Mouse (Mus musculus): ENCODE measurements around the gene Rab5c. TPM values are rescaled to one million over a fixed set of nuclear protein-coding genes. Genes with fewer than 3 reads are reported as not detected.

Gene Rab5c
- total and polyA plus RNA-seq, 3 experiments, result 121 to 156 (median 150) TPM

DNA sequence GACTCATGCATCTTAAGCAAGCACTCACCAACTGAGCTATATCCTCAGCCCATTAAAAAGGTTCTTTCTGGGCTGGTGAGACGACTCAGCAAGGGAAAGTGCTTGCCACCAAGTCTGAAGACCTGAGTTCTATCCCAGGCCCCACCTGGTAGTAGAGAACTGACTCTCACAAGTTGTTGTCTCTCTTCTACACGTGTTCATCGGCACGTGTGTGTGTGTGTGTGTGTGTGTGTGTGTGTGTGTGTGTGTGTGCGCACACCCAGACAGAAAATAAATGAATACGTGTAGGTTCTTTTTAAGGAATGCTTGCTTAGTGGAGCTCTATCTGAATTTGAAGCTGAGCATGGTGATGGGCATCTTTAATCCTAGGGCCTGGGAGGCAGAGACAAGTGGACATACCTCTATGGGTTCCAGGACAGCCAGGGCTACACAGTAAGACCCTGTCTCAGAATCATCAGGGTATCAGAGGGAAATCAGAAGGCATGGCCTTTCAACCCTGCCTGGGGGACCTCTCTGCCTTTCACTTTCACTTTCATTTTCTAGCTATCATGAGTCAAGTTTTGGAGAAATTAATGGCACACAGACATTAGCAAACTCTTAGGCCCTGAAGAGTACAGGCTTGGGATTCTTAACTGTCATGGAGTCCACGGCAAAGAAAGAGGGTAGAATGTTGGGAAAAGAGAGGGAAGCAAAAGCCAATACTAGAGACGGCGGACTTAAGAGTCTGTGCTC is 2.7 kb downstream of the Rab5c start (continued):
- TF ChIP-seq KAT2A (IDR thresholded peaks at IDR 0.05; ENCODE audit: insufficient replicate concordance, low read length), result 0 out of 2 replicates have a peak, but pooled peaks have one; percentile 11
- no peak for TF ChIP-seq NELFE (IDR thresholded peaks at IDR 0.05; ENCODE audit: low read depth, low read length)
- TF ChIP-seq MEF2A (IDR thresholded peaks at IDR 0.05; ENCODE audit: borderline replicate concordance, low read depth, low read length), result no peak
- TF ChIP-seq ZMIZ1 (IDR thresholded peaks at IDR 0.05; ENCODE audit: low read depth, low read length), result 0 out of 2 replicates have a peak, but pooled peaks have one; percentile 10
- no peak for TF ChIP-seq POLR2A (IDR thresholded peaks at IDR 0.05; ENCODE audit: low read depth, low read length)
- no peak for TF ChIP-seq ZKSCAN1 (IDR thresholded peaks at IDR 0.05; ENCODE audit: borderline replicate concordance, low read depth, low read length)
- peak; percentile 45; the same call in 1 of the 2 replicates for TF ChIP-seq TCF12 (IDR thresholded peaks at IDR 0.05; ENCODE audit: low read depth, low read length)
- TF ChIP-seq CHD1 (IDR thresholded peaks at IDR 0.05; ENCODE audit: low read depth, low read length), result no peak
- no peak for TF ChIP-seq JUND (conservative IDR thresholded peaks at IDR 0.05; ENCODE audit: low read depth, low read length)
- no peak for TF ChIP-seq CTCF (conservative IDR thresholded peaks at IDR 0.05 in 1 of 2, IDR thresholded peaks at IDR 0.05 in 1 of 2; ENCODE audit: low read depth in 2 of 2, low read length in 2 of 2)
- no peak for TF ChIP-seq CHD2 (IDR thresholded peaks at IDR 0.05; ENCODE audit: low read length)
- 0 out of 2 replicates have a peak, but pooled peaks have one; percentile 49 for TF ChIP-seq MAZ (IDR thresholded peaks at IDR 0.05; ENCODE audit: low read depth, low read length)
- peak; percentile 60; the same call in 1 of the 2 replicates for TF ChIP-seq POLR2AphosphoS2 (IDR thresholded peaks at IDR 0.05; ENCODE audit: low read depth, low read length)
- TF ChIP-seq IRF4 (IDR thresholded peaks at IDR 0.05; ENCODE audit: low read depth, low read length), result peak; percentile 83; the same call in 1 of the 2 replicates
- no peak for TF ChIP-seq USF1 (IDR thresholded peaks at IDR 0.05; ENCODE audit: low read depth, low read length)
- no peak for TF ChIP-seq ELF1 (IDR thresholded peaks at IDR 0.05; ENCODE audit: low read depth, low read length)
- peak; percentile 54; the same call in 1 of the 2 replicates for TF ChIP-seq SIN3A (IDR thresholded peaks at IDR 0.05; ENCODE audit: low read length)
- peak; percentile 78; the same call in 1 of the 2 replicates for TF ChIP-seq MAX (IDR thresholded peaks at IDR 0.05; ENCODE audit: low read length)
- no peak for TF ChIP-seq USF2 (conservative IDR thresholded peaks at IDR 0.05; ENCODE audit: low read depth, low read length)
- no peak for TF ChIP-seq ZC3H11A (IDR thresholded peaks at IDR 0.05; ENCODE audit: low read depth, low read length)

DNA sequence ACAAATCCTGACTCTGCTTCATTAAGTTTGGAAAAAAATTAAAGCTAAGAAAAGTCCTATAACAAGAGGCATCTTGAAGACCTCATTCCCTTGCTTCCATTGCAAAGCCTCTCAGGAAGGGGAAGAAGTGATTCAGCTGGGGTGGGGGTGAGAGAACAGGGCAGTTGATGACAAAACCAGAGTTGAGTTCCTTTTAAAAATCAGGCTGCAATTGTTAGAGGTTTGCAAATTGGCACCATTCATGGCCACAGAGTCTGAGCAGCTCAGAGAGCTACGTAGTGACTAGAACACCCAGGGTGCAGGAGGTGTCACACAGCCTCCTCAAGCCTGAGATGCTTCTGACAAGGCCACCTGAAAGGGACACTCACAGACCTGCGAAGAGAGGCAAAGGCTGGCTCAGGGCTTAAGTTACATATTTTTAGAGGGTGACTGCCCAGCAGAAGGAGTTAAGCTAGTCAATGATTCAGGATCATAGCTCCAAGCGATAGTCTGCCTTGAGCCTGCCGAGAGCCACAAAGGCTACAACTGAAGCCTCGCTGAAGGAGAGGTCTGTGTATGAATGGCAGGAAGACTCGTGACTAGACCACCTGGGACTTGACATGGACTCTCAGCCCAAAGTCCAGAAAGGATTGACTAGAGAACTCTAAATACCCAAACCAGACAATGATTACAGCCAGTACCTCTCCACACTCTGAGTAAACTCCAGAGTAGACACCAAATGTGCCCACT is 7.4 kb downstream of the Rab5c start:
- no peak overlapping the region for H3K9ac ChIP-seq (ENCODE audit: insufficient read depth, low read depth)
- H3K27me3 ChIP-seq (replicated peaks), result no peaks in the 10 kb centered on the region
- dilution Hi-C loops (cut with MboI; ENCODE audit: extremely low pct_ligation_motif_present, extremely low pct_unique_long_range_greater_than_20kb, low sequenced_read_pairs) (no loop called here), in situ Hi-C loops (cut with MboI; ENCODE audit: low pct_ligation_motif_present, low pct_unique_long_range_greater_than_20kb, low sequenced_read_pairs) (no loop called here)
- peaks cover 80% of the 10 kb centered on the region for H3K79me2 ChIP-seq (replicated peaks; ENCODE audit: control insufficient read depth, extremely low read depth, insufficient read depth, poor library complexity, severe bottlenecking)
- no peak for DNase-seq (ENCODE audit: extremely low read depth)
- H3K4me2 ChIP-seq (ENCODE audit: insufficient read depth, low read depth, poor library complexity, severe bottlenecking), result no peak overlapping the region
- no peak overlapping the region for H3K4me3 ChIP-seq (replicated peaks in 1 of 3; ENCODE audit: low read depth in 2 of 3, low read length in 2 of 3, poor library complexity in 1 of 3)
- peaks cover 26 to 74% of the 10 kb centered on the region in 2 experiments for H3K36me3 ChIP-seq (replicated peaks in 1 of 2; ENCODE audit: control insufficient read depth in 1 of 2, insufficient read depth in 1 of 2, low read length in 1 of 2)
- no peak for TF ChIP-seq UBTF (IDR thresholded peaks at IDR 0.05; ENCODE audit: low read depth, low read length)
- TF ChIP-seq EP300 (IDR thresholded peaks at IDR 0.05; ENCODE audit: low read length), result no peak
- no peak for TF ChIP-seq MXI1 (IDR thresholded peaks at IDR 0.05; ENCODE audit: low read depth, low read length)
- TF ChIP-seq TCF12 (IDR thresholded peaks at IDR 0.05; ENCODE audit: low read depth, low read length), result no peak
- no peak for TF ChIP-seq ZMIZ1 (IDR thresholded peaks at IDR 0.05; ENCODE audit: low read depth, low read length)
- TF ChIP-seq USF2 (conservative IDR thresholded peaks at IDR 0.05; ENCODE audit: low read depth, low read length), result no peak
- no peak for TF ChIP-seq SMC3 (IDR thresholded peaks at IDR 0.05; ENCODE audit: low read depth, low read length)
- no peak for TF ChIP-seq RCOR1 (conservative IDR thresholded peaks at IDR 0.05; ENCODE audit: low read depth, low read length)
- no peak for TF ChIP-seq ELF1 (IDR thresholded peaks at IDR 0.05; ENCODE audit: low read depth, low read length)
- no peak for TF ChIP-seq POLR2A (IDR thresholded peaks at IDR 0.05; ENCODE audit: low read depth, low read length)
- no peak for TF ChIP-seq E2F4 (IDR thresholded peaks at IDR 0.05; ENCODE audit: insufficient replicate concordance, low read depth, low read length)
- no peak for TF ChIP-seq MAX (IDR thresholded peaks at IDR 0.05; ENCODE audit: low read length)
- no peak for TF ChIP-seq BHLHE40 (IDR thresholded peaks at IDR 0.05; ENCODE audit: low read depth, low read length)
- no peak for TF ChIP-seq ZC3H11A (IDR thresholded peaks at IDR 0.05; ENCODE audit: low read depth, low read length)
- no peak for TF ChIP-seq CTCF (conservative IDR thresholded peaks at IDR 0.05 in 1 of 2, IDR thresholded peaks at IDR 0.05 in 1 of 2; ENCODE audit: low read depth in 2 of 2, low read length in 2 of 2)
- no peak for TF ChIP-seq MAFK (IDR thresholded peaks at IDR 0.05; ENCODE audit: insufficient replicate concordance, low read length)
- no peak overlapping the region for H3K27ac ChIP-seq (ENCODE audit: insufficient read depth, low read depth)
- no peaks in the 10 kb centered on the region for H3K9me3 ChIP-seq (replicated peaks; ENCODE audit: low read length)
- H3K4me1 ChIP-seq (ENCODE audit: control insufficient read depth in 1 of 2, insufficient read depth in 2 of 2), result peaks cover 6 to 82% of the 10 kb centered on the region in 2 experiments; a peak in 3 of 4 replicates
